Mouse (Mus musculus) left cerebral cortex, adult 9 months (tissue): ENCODE results near the gene Ccdc114.
A peak's percentile ranks its signal among the peaks of the same experiment; 100 is the strongest.
"Not testable (repeated sequence)": the region's sequence is repeated elsewhere in the genome, so short reads cannot be mapped to it uniquely, and the experiment has no call there.

ENCODE experiments used
- DNase-seq, 2 experiments: peaks; one replicate each; pipeline ENCODE4 v3.0.0; 2022; ENCODE audit warnings: low spot score in 2 of 2

The Ccdc114 gene

GRCm38 (mm10) chr7:45917926-45918325 is 5.9 kb upstream of the Ccdc114 start:
- DNase-seq = no peak

GRCm38 (mm10) chr7:45919083-45919671 is 4.7 kb upstream of the Ccdc114 start:
- DNase-seq = no peak

GRCm38 (mm10) chr7:45919761-45920160 is 4.1 kb upstream of the Ccdc114 start:
- no peak for DNase-seq

DNA sequence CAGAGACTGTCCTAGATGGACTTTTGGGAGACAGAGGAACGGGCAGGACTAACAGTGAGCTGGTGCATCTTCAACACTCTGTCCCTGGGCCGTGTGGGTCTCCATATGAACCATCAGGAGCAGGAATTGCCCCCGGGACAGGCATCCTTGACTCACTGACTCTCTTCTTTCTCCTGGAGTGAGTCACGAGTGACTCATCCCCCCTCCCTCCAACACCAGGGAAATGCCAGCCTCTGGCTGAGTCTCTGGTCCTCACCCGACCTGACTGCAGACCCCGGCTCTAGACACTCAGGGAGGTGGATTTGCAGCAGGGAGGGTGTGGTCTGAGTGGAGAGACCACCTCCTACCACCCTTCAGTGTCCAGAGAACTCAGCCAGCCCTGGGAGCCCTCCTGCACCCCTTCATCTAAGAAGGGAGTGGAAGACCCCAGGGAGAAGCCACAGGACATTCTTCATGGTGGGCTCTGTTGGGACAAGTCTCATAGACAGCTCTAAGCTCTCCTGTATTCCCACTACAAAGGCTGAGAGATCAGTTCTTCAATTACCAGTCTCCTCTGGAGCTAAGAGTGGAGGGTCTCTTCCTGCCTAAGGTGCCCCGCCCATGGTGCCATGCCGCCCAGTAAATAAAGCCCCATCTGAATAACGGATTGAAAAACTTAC is 3.2 kb upstream of the Ccdc114 start:
- no peak for DNase-seq

GRCm38 (mm10) chr7:45921242-45921621 is 2.6 kb upstream of the Ccdc114 start, which contains the start of gene Emp3:
Gene Emp3, minus strand, starts transcription at chr7:45921404.
- no peak for DNase-seq

DNA sequence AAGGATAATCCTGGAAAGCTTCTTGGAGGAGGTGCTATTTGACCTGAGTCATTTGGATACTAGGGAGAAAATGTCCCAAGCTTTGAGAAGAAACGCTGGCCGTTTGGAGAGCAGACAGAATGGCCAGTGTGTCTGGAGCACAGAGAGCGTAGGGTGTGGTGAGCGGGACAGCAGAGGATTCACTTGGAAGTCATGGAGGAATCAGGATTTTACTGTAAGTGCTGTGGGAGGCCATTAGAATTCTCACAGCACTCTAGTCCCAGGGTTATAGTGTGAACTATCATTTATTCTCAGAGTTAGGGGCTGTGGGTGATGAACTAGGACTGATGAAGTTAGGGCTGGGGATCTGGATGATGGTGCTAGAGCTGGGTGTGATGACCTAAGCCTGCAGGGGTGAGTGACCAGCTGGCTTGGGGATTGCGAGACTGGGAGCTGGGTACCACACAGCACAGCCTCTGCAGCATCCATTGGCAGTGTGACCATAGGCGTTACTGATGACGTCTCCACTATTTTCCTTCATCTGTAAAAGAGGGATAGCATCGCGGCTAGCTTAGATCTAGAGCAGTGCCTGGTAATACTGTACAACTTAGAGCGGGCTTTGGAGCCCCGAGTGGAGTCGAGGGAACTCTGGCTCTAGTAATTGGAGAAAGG is 1.8 kb upstream of the Ccdc114 start:
- DNase-seq = no peak

DNA sequence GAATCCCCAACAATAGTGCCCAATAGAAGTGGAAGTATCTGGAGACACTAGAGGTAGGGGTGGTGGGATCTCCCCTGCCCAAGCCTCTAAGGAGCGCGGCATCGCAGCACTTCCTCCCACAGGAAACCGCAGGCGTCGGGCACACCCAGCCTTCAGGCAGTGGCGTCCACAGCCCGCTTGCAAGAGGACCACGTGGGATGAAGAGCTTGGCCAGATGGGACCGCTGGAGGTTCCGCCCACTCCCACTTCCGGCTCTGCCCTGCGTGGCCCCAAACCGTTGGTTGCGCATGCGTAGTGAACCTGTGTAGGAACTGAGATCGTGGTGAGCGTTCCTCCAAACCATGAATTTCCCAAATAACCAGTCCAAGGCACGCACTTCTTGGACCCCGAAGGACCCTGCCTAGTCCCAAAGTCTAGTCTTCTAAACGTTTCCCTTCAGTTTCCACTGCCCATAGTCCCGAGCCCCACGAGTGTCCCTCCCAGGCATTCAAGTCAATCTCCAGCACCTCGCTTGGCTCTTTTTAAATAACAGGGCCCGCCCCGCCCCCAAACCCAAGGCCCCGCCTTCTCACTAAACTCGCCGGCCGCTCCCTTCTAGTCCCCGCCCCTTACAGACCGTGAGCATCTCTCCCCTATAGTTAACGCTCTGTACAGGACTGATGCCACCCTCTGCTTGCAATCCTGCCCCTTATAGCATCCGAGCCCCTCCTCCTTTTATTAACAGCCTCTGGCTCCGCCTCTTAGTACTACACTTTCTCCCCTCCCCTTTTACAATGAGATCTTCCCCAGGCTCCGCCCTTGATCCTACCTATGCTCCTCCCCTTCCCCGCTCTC is 727 bp upstream of the Ccdc114 start:
- peak; percentile 89 to 96 for DNase-seq

- DNase-seq = no peak
Observed at GRCm38 (mm10) chr7:45924429-45924816, 551 bp downstream of the Ccdc114 start.

DNA sequence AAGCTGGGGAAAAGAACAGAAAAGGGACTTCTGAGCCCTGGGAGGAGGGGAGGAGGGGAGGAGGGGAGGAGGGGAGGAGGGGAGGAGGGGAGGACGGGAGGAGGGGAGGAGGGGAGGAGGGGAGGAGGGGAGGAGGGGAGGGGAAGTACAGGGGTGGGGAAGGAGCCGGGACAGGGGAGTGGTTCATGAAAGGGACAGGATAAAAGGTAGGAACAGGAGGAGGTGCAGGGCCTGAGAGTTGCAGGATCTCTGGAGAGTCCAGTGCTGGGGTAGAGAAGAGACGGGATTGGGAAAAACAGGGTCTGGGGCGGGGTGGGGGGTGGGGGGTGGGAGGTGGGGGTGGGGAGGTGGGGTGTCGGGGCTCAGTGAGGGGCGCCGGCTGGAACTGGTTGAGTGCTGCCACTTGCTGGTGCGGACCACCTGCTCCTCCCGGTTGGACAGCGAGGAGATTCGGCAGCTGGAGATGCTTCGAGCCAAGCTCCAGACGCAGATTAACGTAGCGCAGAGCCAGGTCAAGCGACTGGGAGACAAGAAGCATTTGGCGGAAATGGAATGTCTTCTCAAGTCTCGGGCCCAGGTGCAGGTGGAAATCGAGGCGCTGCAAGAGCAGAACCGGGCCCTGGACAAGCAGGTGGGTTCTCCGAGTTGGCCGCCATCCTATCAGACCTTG is 4.9 kb downstream of the Ccdc114 start:
- no peak for DNase-seq

DNA sequence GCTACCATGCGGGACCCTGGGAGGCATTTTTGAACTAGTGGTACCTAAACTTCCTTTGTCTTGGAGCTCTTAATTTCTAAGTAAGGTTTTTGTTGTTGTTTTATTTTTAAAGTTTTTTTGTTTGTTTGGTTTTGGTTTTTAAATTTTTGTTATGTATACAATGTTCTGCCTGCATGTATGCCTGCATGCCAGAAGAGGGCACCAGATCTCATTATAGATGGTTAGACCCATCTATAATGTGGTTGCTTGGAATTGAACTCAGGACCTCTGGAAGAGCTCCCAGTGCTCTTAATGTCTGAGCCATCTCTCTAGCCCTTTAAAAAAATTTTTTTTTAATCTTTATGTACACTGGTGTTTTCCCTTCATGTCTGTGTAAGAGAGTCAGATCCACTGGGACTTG is 5.8 kb downstream of the Ccdc114 start:
- no peak for DNase-seq

DNA sequence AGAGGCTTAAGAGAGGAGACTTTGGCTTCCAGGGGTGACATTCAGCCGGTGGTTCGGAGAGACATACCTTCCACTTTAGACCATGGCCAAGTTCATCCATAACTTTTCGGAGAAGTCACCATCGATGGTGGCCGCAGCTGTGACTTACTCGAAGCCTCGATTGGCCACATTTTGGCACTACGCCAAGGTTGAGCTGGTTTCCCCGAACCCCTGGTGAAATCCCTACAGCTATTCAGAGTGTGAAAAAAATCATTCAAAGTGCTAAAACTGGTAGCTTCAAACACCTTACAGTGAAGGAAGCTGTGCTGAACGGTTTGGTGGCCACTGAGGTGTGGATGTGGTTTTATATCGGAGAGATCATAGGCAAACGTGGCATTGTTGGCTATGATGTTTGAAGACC is 9.9 kb downstream of the Ccdc114 start:
- not testable (repeated sequence) for DNase-seq

DNA sequence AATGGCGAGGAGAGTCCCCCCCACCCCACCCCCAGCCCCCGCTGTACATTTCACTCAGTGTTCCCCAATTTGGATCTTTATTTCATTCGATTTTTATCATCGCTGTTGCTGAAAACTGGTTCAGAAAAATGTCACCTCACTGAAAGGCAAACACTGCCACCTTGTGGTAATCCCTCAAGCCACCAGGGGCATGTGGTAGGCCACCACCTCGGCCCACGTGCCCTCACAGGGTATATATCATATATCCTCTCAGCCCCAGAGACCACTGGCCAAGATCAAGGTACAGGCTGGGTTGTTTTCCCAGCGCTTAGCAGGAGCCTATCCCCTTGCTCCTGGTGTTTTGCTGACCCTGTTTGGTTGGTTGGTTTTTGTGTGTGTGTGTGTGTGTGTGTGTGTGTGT is 11.2 kb downstream of the Ccdc114 start:
- DNase-seq = peak in 1 of 2 experiments; percentile 55

- no peak for DNase-seq
Observed at GRCm38 (mm10) chr7:45939836-45940235, 16.0 kb downstream of the Ccdc114 start.

DNA sequence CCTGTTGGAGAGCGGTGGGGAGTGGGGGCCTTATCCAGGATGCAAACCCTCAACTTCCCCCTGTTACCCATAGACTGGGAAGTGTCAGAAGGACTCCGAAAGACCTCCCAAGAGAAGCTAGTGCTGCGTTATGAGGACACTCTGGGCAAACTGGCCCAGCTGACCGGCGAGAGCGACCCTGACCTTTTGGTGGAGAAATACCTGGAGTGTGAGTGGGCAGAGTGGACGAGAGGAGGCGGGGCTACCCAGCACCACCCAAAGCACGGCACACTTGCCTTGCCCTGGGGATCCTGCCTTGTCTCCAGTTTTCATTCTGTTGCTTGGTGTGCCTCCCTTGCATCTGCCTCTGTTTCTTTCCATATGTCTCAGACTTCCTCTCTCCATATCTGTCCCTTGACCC is 18.1 kb downstream of the Ccdc114 start:
- no peak for DNase-seq

GRCm38 (mm10) chr7:45943280-45943679 is 19.4 kb downstream of the Ccdc114 start:
- not testable (repeated sequence) for DNase-seq

- peak in 1 of 2 experiments; percentile 25 for DNase-seq
Observed at GRCm38 (mm10) chr7:45949061-45949460, 25.2 kb downstream of the Ccdc114 start.

DNA sequence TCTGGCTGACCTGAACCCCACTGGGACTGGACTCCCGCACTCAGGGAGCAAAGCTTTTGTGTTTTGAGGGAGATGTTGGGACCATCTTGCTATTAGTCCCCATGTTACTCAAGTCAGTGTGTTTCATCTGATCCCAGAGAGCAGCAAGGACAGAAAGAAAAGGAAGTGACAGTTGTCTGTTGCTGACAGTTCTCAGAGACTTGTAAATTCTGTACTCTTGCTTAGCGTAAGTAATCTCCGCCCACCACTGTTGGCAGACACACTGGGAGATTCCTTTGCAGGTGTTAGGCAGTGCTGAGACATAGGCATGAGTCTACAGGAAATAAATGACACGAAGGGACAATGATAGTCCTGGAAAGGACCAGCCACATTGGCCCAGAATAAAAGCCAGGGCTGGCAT is 32.7 kb downstream of the Ccdc114 start:
- DNase-seq = no peak

DNA sequence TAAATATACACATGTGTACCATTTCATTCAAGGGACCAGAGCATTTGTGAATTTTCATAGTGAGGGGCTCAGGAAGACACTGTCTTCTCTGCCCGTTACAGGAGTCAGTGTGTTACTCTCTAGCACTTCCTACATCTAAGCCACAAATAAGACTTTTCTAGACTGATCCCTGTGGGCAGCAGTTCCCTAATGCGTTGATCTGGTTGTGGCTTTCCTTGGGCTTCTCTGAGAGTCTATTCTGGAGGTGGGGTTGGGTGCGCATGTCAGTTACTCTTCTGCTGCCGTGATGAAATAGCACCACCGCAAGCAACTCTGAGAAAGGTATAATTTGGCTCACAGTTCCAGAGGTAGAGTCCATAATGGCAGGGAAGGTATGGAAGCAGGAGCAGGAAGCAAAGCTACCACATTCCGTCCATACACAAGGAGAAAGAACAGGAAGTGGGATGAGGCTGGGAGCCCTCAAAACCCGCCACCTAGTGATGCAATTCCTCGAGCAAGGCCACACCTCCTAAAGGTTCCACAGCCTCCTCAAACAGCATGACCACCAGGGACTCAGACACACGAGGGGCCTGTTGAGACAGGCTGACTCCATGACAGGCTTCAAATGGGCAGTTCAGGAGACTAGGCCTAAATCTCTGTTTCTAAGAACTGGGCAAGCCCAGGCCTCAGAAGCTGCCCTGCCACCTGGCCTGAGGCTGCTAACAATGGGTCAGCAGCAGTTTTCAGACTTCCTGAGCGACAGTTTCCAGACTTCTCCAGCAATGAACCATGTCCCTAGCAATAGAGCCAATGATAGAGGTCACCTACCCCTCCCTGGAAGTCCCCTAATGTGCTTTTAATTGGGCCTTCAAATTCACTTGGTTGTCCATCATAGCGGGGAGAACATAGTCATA is 48.2 kb downstream of the Ccdc114 start:
- no peak for DNase-seq

DNA sequence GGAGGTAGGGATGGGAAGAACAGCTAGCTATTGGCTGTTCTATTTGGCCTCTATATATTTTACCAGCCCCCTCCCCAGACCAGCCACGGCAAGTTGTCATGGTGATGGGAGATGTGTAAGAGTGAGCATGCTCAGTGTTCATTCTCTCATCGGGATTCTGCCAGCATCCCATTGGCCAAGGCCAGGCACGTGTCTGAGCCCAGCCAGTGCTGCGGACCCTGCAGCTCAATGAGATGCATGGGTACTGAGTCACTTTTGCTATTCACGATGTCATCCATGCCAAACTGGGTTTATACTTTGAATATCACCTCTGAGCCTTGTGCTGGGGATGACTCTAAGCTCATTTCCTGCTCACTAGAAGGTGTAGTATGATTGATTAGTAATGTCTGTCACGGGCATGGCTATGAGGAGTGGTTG is 49.4 kb downstream of the Ccdc114 start:
- no peak for DNase-seq

GRCm38 (mm10) chr7:45974103-45974502 is 50.2 kb downstream of the Ccdc114 start:
- no peak for DNase-seq

DNA sequence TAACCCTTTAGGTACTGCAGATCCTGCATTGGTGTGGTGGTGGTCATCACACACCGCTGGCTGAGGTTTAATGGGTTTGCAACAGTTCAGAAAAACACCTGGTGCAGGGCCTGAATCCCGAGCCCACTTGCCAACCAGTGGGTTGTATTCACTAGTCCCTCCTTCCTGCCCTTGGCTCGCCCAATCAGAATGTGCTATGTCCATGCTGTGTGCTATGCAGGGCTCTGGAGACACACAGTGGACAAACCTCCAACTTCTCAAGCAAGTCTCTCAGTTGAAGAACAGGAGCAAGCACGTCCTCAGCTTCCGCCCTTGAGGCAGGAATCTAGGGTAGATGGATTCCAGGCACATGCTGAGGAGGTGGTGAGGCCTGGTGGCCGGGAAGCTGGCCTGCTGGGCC is 50.6 kb downstream of the Ccdc114 start:
- DNase-seq = no peak
